In the genomic region with DNA sequence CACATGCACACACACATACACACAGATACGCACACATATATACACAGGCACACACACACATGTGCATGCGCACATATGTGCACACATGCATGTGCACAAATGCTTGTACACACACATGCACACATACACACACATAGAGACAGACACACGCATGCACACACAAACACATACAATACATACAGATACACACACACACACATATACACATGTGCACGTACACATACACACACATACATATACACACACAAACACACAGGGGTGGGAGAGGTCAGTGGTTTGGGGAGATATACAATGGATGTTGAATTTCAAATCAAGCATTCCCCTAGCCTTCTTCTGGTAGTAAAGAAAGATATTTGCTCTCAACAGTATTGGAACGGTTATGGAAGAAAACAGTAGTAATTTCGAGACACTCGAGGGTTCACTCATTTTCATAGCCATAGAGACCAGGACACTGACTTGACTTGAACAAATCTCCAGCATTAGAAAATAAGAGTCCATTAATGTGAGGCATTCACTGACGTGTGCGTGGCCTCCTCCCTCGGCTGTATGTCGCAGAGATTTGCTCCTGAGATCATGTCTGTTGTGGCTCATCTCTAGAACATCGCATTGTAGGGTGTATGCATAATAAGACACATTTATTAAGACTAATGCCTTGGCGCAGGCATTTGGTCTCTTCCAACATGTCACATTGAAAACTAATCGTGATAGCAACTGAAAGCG, we compare ENCODE assay signal across 11 mouse cellular contexts.
DNase-seq lines count a peak whose midpoint lies in the region; ATAC-seq and TF ChIP-seq lines count a peak whose summit lies in the region.
"Had no signal": no experiment of that assay in that cellular context is flagged by ENCODE, and none has a peak within 500 bp of the region (broad histone marks: within the 10 kb centered on the region; RNA-seq: fewer than 3 reads in every experiment).

No protein-coding gene starts in this region.

- H3K4me1 ChIP-seq in kidney, embryonic 16.5 days (ENCODE audit: insufficient read depth, low read length), result no peaks in the 10 kb centered on the region
- H3K4me1 ChIP-seq in CH12.LX (ENCODE audit: control insufficient read depth in 1 of 2, insufficient read depth in 2 of 2), result peaks cover 5 to 7% of the 10 kb centered on the region in 2 experiments; a peak in 3 of 4 replicates
- peaks cover 13% of the 10 kb centered on the region; the same call in 1 of the 2 replicates for H3K4me1 ChIP-seq in intestine, embryonic 14.5 days (replicated peaks; ENCODE audit: control insufficient read depth, insufficient read depth, low read length)

- no peak overlapping the region for H3K9ac ChIP-seq in kidney, embryonic 16.5 days (replicated peaks; ENCODE audit: low read length)
- no peak overlapping the region for H3K9ac ChIP-seq in CH12.LX (ENCODE audit: insufficient read depth, low read depth)
- H3K9ac ChIP-seq in intestine, embryonic 14.5 days (ENCODE audit: low read length), result no peak overlapping the region

- no peak overlapping the region for H3K27ac ChIP-seq in kidney, embryonic 16.5 days (ENCODE audit: low read length)
- H3K27ac ChIP-seq in CH12.LX (ENCODE audit: insufficient read depth, low read depth), result no peak overlapping the region
- no peak overlapping the region for H3K27ac ChIP-seq in intestine, embryonic 14.5 days (ENCODE audit: low read depth)

- no peak overlapping the region; the same call in 1 of the 2 replicates for H3K4me3 ChIP-seq in kidney, embryonic 16.5 days (ENCODE audit: low read length)
- H3K4me3 ChIP-seq in CH12.LX (replicated peaks in 1 of 3; ENCODE audit: low read depth in 2 of 3, low read length in 2 of 3, poor library complexity in 1 of 3), result no peak overlapping the region
- no peak overlapping the region for H3K4me3 ChIP-seq in intestine, embryonic 14.5 days (ENCODE audit: low read depth, low read length)

- H3K4me2 ChIP-seq in kidney, embryonic 16.5 days (replicated peaks; ENCODE audit: low read depth, low read length), result peak overlapping the region; percentile 20; the same call in 1 of the 2 replicates
- H3K4me2 ChIP-seq in CH12.LX (ENCODE audit: insufficient read depth, low read depth, poor library complexity, severe bottlenecking), result peak overlapping the region; percentile 74
- peak overlapping the region; percentile 9 for H3K4me2 ChIP-seq in intestine, embryonic 14.5 days (ENCODE audit: low read length)

- no peak for TF ChIP-seq CTCF in CH12.LX (conservative IDR thresholded peaks at IDR 0.05 in 1 of 2, IDR thresholded peaks at IDR 0.05 in 1 of 2; ENCODE audit: low read depth in 2 of 2, low read length in 2 of 2)

- H3K79me2 ChIP-seq in CH12.LX (replicated peaks; ENCODE audit: control insufficient read depth, extremely low read depth, insufficient read depth, poor library complexity, severe bottlenecking), result no peaks in the 10 kb centered on the region

- no peak for DNase-seq in cerebellum, postnatal 4 days (ENCODE audit: low spot score in 2 of 2)
- DNase-seq in kidney, postnatal 4 days, result no peak
- DNase-seq in CH12.LX (ENCODE audit: extremely low read depth), result no peak
- DNase-seq in intestine, embryonic 14.5 days (ENCODE audit: low spot score), result peak; percentile 35
- no peak for DNase-seq in adipocyte (ENCODE audit: low spot score)
- DNase-seq in testis, postnatal 14 days (ENCODE audit: low spot score), result no peak
- DNase-seq: gastrocnemius, postnatal 25 days; kidney, postnatal 36 days; lung, adult 18-20 months had no signal

- dilution Hi-C loops in CH12.LX (cut with MboI; ENCODE audit: extremely low pct_ligation_motif_present, extremely low pct_unique_long_range_greater_than_20kb, low sequenced_read_pairs), result no loop called here

- H3K9me3 ChIP-seq in kidney, embryonic 16.5 days (ENCODE audit: low read length), result no peaks in the 10 kb centered on the region
- no peaks in the 10 kb centered on the region for H3K9me3 ChIP-seq in CH12.LX (replicated peaks; ENCODE audit: low read length)
- no peaks in the 10 kb centered on the region for H3K9me3 ChIP-seq in intestine, embryonic 14.5 days (ENCODE audit: control insufficient read depth, low read length)

- no peak for TF ChIP-seq EP300 in CH12.LX (IDR thresholded peaks at IDR 0.05; ENCODE audit: low read length)

- no peak for TF ChIP-seq POLR2A in CH12.LX (IDR thresholded peaks at IDR 0.05; ENCODE audit: low read depth, low read length)

- in situ Hi-C loops in CH12.LX (cut with MboI; ENCODE audit: low pct_ligation_motif_present, low pct_unique_long_range_greater_than_20kb, low sequenced_read_pairs), result loop anchor here (5.0 to 10.0 kb wide), 2 partner anchors 83 to 276 kb away; partner anchors contain the start of gene Cped1

- H3K27me3 ChIP-seq in kidney, embryonic 16.5 days (ENCODE audit: insufficient read depth, low read length), result no peaks in the 10 kb centered on the region
- H3K27me3 ChIP-seq in CH12.LX (replicated peaks), result no peaks in the 10 kb centered on the region
- no peaks in the 10 kb centered on the region for H3K27me3 ChIP-seq in intestine, embryonic 14.5 days (replicated peaks; ENCODE audit: control insufficient read depth, insufficient read depth, low read length)

- ATAC-seq in cerebellum, adult (ENCODE audit: insufficient number of reproducible peaks, low FRiP score, low TSS enrichment), result 0 out of 2 replicates have a peak, but pooled peaks have one; percentile 45
- no peak for ATAC-seq in kidney, embryonic 16.5 days (ENCODE audit: low FRiP score, low TSS enrichment)
- no peak for ATAC-seq in intestine, embryonic 14.5 days (replicated peaks; ENCODE audit: low FRiP score, low TSS enrichment, low read depth)

- WGBS in kidney, embryonic 16.5 days, result 81% methylated on average over 15 of the region's 15 CpGs
- 73% methylated on average over 15 of the region's 15 CpGs for WGBS in intestine, embryonic 14.5 days

- no peak for TF ChIP-seq RAD21 in CH12.LX (IDR thresholded peaks at IDR 0.05; ENCODE audit: low read depth, low read length)

- H3K36me3 ChIP-seq in kidney, embryonic 16.5 days (ENCODE audit: insufficient read depth, low read length), result no peaks in the 10 kb centered on the region
- no peaks in the 10 kb centered on the region for H3K36me3 ChIP-seq in CH12.LX (replicated peaks in 1 of 2; ENCODE audit: control insufficient read depth in 1 of 2, insufficient read depth in 1 of 2, low read length in 1 of 2)
- H3K36me3 ChIP-seq in intestine, embryonic 14.5 days (ENCODE audit: control insufficient read depth, insufficient read depth, low read length), result 0 out of 2 replicates have a peak, but pooled peaks cover 2% of the 10 kb centered on the region

TF ChIP-seq in CH12.LX, 34 proteins besides CTCF, POLR2A, EP300 and RAD21:
- no peak for TF ChIP-seq NELFE (IDR thresholded peaks at IDR 0.05; ENCODE audit: low read depth, low read length)
- no peak for TF ChIP-seq BHLHE40 (IDR thresholded peaks at IDR 0.05; ENCODE audit: low read depth, low read length)
- no peak for TF ChIP-seq POLR2AphosphoS2 (IDR thresholded peaks at IDR 0.05; ENCODE audit: low read depth, low read length)
- TF ChIP-seq IRF4 (IDR thresholded peaks at IDR 0.05; ENCODE audit: low read depth, low read length), result no peak

Comparison
In these comparisons a context has a peak if more than half of its experiments do, and no peak if none do; other contexts are left out.
1. H3K4me2 ChIP-seq: peak in every context shown above with its lines; median percentile 74 in CH12.LX; 20 in kidney, embryonic 16.5 days; 9 in intestine, embryonic 14.5 days.